Mouse (Mus musculus): ENCODE data around the gene Tmem132b. TPM values are rescaled to one million over a fixed set of nuclear protein-coding genes. Genes with fewer than 3 reads are reported as not detected.

The Tmem132b gene
- polyA plus RNA-seq, 1 experiment, result 0.02 TPM

DNA sequence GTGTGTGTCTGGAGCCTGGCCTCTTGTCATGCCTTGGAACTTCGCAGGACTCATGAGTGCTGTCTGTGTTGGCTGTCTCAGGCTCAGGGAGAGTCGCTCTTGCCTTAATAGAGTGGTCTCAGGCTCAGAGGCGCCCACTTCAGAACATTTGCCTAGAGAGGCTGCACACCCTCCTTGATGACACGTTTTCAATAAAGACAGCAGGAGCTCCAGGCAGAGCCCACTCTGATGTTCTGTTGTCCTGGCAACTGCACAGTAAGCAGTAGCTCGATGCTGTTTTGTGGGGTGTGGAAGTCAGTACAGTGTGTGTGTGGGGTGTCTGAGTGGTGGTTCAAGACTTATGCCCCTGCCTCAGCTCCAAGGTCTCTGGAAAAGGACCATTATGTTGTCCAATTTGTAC lies 81.6 kb downstream of the Tmem132b start:
- Histone ChIP-seq H3K27me3 (ENCODE audit: control insufficient read depth, insufficient read depth, low read length) (no peaks in the 10 kb centered on the region), H3K4me1 (ENCODE audit: control insufficient read depth, insufficient read depth, insufficient read length) (no peaks in the 10 kb centered on the region), H3K36me3 (ENCODE audit: control insufficient read depth, insufficient read depth, low read length) (no peaks in the 10 kb centered on the region), H3K27ac (ENCODE audit: insufficient read depth, low read length) (no peak overlapping the region), H3K4me3 (ENCODE audit: extremely low read depth, insufficient read depth, insufficient read length) (no peak overlapping the region)
- TF ChIP-seq CTCF (IDR thresholded peaks at IDR 0.05; ENCODE audit: extremely low read depth, insufficient read depth, insufficient read length, insufficient replicate concordance) (no peak), POLR2A (IDR thresholded peaks at IDR 0.05; ENCODE audit: low read depth, low read length) (no peak)
- no peak for DNase-seq (ENCODE audit: low read depth in 1 of 2, low spot score in 2 of 2)
- WGBS, result 86% methylated on average over 5 of the region's 5 CpGs

GRCm38 (mm10) chr5:125614348-125614747 lies 82.8 kb downstream of the Tmem132b start:
- 60% methylated on average over 2 of the region's 2 CpGs for WGBS
- no peak for TF ChIP-seq POLR2A (IDR thresholded peaks at IDR 0.05; ENCODE audit: low read depth, low read length)
- TF ChIP-seq CTCF (IDR thresholded peaks at IDR 0.05; ENCODE audit: extremely low read depth, insufficient read depth, insufficient read length, insufficient replicate concordance), result no peak
- DNase-seq (ENCODE audit: low read depth in 1 of 2, low spot score in 2 of 2), result no peak

GRCm38 (mm10) chr5:125617050-125617449 lies 85.5 kb downstream of the Tmem132b start:
- TF ChIP-seq POLR2A (IDR thresholded peaks at IDR 0.05; ENCODE audit: low read depth, low read length), result no peak
- TF ChIP-seq CTCF (IDR thresholded peaks at IDR 0.05; ENCODE audit: extremely low read depth, insufficient read depth, insufficient read length, insufficient replicate concordance), result no peak
- Histone ChIP-seq H3K4me3 (ENCODE audit: extremely low read depth, insufficient read depth, insufficient read length) (no peak overlapping the region), H3K27ac (ENCODE audit: insufficient read depth, low read length) (no peak overlapping the region), H3K4me1 (ENCODE audit: control insufficient read depth, insufficient read depth, insufficient read length) (no peaks in the 10 kb centered on the region), H3K27me3 (ENCODE audit: control insufficient read depth, insufficient read depth, low read length) (no peaks in the 10 kb centered on the region), H3K36me3 (ENCODE audit: control insufficient read depth, insufficient read depth, low read length) (no peaks in the 10 kb centered on the region)
- no peak for DNase-seq (ENCODE audit: low read depth in 1 of 2, low spot score in 2 of 2)
- WGBS, result 94% methylated on average over 1 of the region's 1 CpGs

More at GRCm38 (mm10) chr5:125614348-125614747, 82.8 kb downstream of the Tmem132b start:
- H3K4me3 ChIP-seq (ENCODE audit: extremely low read depth, insufficient read depth, insufficient read length), result no peak overlapping the region
- H3K4me1 ChIP-seq (ENCODE audit: control insufficient read depth, insufficient read depth, insufficient read length), result no peaks in the 10 kb centered on the region
- no peaks in the 10 kb centered on the region for H3K36me3 ChIP-seq (ENCODE audit: control insufficient read depth, insufficient read depth, low read length)
- no peaks in the 10 kb centered on the region for H3K27me3 ChIP-seq (ENCODE audit: control insufficient read depth, insufficient read depth, low read length)
- H3K27ac ChIP-seq (ENCODE audit: insufficient read depth, low read length), result no peak overlapping the region

DNA sequence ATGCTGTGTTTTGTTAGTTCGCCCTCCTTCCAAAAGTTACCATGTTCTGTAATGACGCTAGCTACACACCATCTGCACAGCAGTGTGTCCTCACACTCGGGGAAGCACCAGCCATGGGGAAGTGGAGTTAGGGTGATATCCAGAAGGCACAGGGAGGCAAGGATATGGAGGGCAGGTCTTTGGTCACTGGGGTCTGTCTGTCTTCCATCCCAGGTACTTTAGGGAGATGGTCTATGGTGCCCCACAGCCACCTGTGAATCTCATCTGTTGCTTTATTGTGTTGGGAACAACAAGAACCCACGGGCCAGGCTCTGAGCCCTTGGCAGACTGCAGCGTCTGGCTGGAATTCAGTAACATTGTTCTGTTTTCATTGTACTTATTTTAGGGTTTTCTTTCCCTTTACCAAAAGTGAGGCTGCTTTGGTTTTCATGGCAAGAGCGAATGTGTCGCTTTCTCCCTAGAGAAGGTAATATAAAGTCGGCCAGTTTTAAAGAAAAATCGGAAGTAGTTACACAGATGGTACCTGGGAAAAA lies 96.3 kb downstream of the Tmem132b start:
- H3K27ac ChIP-seq (ENCODE audit: insufficient read depth, low read length), result no peak overlapping the region
- no peaks in the 10 kb centered on the region for H3K27me3 ChIP-seq (ENCODE audit: control insufficient read depth, insufficient read depth, low read length)
- WGBS, result 91% methylated on average over 9 of the region's 9 CpGs
- H3K4me3 ChIP-seq (ENCODE audit: extremely low read depth, insufficient read depth, insufficient read length), result no peak overlapping the region
- TF ChIP-seq CTCF (IDR thresholded peaks at IDR 0.05; ENCODE audit: extremely low read depth, insufficient read depth, insufficient read length, insufficient replicate concordance) (no peak), POLR2A (IDR thresholded peaks at IDR 0.05; ENCODE audit: low read depth, low read length) (no peak)
- no peak for DNase-seq (ENCODE audit: low read depth in 1 of 2, low spot score in 2 of 2)
- H3K4me1 ChIP-seq (ENCODE audit: control insufficient read depth, insufficient read depth, insufficient read length), result no peaks in the 10 kb centered on the region
- no peaks in the 10 kb centered on the region for H3K36me3 ChIP-seq (ENCODE audit: control insufficient read depth, insufficient read depth, low read length)

DNA sequence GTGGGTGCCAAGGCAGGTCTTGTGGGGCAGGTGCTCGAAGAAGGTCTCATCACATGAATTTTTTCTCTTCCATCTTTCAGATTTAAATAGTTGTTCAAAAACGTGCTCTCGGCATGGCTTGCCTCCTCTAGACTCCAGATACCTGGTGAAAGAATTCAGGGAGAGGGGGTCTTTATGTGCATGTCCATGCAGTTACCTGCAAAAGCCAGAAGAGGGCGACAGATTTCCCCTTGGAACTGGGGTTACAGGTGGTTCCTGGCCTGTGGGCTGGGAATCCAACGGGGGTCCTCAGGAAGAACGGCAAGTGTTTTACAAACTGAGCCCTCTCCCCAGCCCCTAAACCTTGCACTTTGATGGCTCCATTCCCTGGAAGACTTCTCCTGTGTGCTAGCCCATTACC lies 103.1 kb downstream of the Tmem132b start:
- WGBS, result 76% methylated on average over 6 of the region's 6 CpGs

DNA sequence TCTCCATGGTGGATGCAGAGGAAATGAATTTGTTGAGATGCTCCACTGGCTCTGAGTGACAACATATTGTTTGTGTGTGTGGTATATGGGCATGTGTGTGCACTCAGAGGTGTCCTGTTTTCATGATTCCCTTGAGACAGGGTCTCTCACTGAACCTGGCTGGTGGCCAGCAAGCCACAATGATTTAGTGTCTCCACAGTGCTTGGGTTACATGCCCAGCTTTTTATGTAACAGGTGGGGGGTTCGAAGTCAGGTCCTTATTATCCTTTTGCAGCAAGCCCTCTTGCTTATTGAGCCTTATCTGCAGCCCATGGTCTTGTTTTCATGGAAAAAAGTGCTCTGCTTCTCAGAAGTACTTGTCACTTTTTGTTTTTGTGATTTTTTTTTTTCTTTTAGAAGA lies 109.4 kb downstream of the Tmem132b start:
- Histone ChIP-seq H3K27ac (ENCODE audit: insufficient read depth, low read length) (no peak overlapping the region), H3K36me3 (ENCODE audit: control insufficient read depth, insufficient read depth, low read length) (no peaks in the 10 kb centered on the region), H3K4me1 (ENCODE audit: control insufficient read depth, insufficient read depth, insufficient read length) (no peaks in the 10 kb centered on the region), H3K27me3 (ENCODE audit: control insufficient read depth, insufficient read depth, low read length) (no peaks in the 10 kb centered on the region), H3K4me3 (ENCODE audit: extremely low read depth, insufficient read depth, insufficient read length) (no peak overlapping the region)
- TF ChIP-seq CTCF (IDR thresholded peaks at IDR 0.05; ENCODE audit: extremely low read depth, insufficient read depth, insufficient read length, insufficient replicate concordance) (no peak), POLR2A (IDR thresholded peaks at IDR 0.05; ENCODE audit: low read depth, low read length) (no peak)
- DNase-seq (ENCODE audit: low read depth in 1 of 2, low spot score in 2 of 2), result no peak
- 50% methylated on average over 1 of the region's 1 CpGs for WGBS

More for the DNA sequence above, 103.1 kb downstream of the Tmem132b start:
- TF ChIP-seq POLR2A (IDR thresholded peaks at IDR 0.05; ENCODE audit: low read depth, low read length), result no peak
- no peak for TF ChIP-seq CTCF (IDR thresholded peaks at IDR 0.05; ENCODE audit: extremely low read depth, insufficient read depth, insufficient read length, insufficient replicate concordance)
- H3K4me1 ChIP-seq (ENCODE audit: control insufficient read depth, insufficient read depth, insufficient read length), result no peaks in the 10 kb centered on the region
- no peaks in the 10 kb centered on the region for H3K36me3 ChIP-seq (ENCODE audit: control insufficient read depth, insufficient read depth, low read length)
- no peak overlapping the region for H3K27ac ChIP-seq (ENCODE audit: insufficient read depth, low read length)
- no peak for DNase-seq (ENCODE audit: low read depth in 1 of 2, low spot score in 2 of 2)
- no peaks in the 10 kb centered on the region for H3K27me3 ChIP-seq (ENCODE audit: control insufficient read depth, insufficient read depth, low read length)
- no peak overlapping the region for H3K4me3 ChIP-seq (ENCODE audit: extremely low read depth, insufficient read depth, insufficient read length)

DNA sequence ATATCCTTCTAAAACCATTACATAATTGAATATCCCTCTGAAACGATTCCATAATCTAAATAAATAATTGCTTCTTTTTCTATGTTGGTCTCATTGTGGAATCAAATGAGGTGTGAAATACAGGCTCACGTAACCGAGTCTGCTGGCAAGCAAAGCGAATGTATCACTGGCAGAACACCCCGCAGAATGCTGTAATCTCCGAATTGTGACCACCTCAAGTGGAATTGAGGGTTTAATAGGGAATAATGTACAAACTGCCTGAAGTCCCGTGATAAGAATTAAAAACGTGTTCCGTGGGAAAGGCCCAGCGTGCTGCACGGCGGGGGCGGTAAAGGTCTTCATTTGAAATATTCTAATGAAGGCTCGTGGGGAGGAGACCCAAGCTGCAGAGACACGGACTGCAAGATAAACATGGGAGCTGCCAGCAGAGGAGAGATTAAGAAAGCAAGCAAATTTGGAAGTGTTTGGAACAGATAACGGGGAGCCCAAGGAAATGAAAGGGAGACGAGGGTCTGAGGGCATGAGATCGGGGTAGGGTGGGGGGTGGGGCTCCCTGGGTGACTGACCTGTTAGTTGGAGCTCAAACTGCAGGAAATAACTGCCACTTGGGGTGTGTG lies 110.1 kb downstream of the Tmem132b start:
- WGBS, result 78% methylated on average over 18 of the region's 18 CpGs
- TF ChIP-seq POLR2A (IDR thresholded peaks at IDR 0.05; ENCODE audit: low read depth, low read length) (no peak), CTCF (IDR thresholded peaks at IDR 0.05; ENCODE audit: extremely low read depth, insufficient read depth, insufficient read length, insufficient replicate concordance) (no peak)
- no peak for DNase-seq (ENCODE audit: low read depth in 1 of 2, low spot score in 2 of 2)

More for the DNA sequence above, 110.1 kb downstream of the Tmem132b start:
- Histone ChIP-seq H3K4me1 (ENCODE audit: control insufficient read depth, insufficient read depth, insufficient read length) (no peaks in the 10 kb centered on the region), H3K27me3 (ENCODE audit: control insufficient read depth, insufficient read depth, low read length) (no peaks in the 10 kb centered on the region), H3K36me3 (ENCODE audit: control insufficient read depth, insufficient read depth, low read length) (no peaks in the 10 kb centered on the region), H3K4me3 (ENCODE audit: extremely low read depth, insufficient read depth, insufficient read length) (no peak overlapping the region), H3K27ac (ENCODE audit: insufficient read depth, low read length) (no peak overlapping the region)
